Mouse (Mus musculus): ENCODE measurements around the gene Olfr108.

The Olfr108 gene

DNA sequence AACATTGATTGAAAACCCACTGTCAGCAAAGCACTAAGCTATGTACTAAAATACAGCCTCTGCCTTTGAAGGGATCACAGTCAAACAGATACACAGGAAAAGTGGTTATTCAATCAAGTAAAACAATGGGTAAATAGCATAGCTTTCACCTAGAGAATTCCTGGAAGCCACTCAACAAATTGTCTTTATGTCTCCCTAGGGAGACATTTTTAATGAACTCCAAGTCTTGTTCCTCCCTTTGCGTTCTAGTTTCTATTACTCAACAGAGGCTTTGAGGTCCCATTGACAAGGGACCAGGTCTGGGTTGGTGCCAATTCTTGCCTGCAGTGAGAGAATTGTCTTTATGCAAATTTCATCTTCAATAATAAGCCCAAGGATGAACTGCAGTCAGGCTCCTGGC is at the start of gene Olfr108:
Gene Olfr108 (plus strand): TSS at position 301 of the 400 bp plus-strand sequence.
- DNase-seq (ENCODE audit: low spot score in 2 of 2) = no peak

DNA sequence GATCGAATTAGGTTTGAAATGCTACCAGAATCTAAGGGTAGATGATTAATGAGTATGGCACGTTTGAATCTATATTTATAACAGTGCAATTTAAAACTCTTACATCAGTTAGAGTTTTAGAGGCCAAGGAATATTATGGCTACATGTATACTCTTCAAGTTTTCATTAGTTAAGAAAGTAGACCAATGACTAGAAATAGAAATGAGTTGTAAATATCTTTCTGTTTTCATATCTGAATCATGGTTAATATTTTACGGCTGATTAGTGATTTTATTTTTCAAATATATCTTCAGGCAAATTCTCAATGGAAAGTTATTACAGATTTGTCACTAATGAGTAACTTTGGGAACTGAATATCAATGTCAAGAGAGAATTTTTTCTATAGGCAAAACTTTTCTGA is 46.4 kb upstream of the Olfr108 start, which contains the start of gene Olfr107:
Gene Olfr107 (plus strand): TSS at position 301 of the 400 bp plus-strand sequence.
- DNase-seq (ENCODE audit: low spot score in 2 of 2) = no peak

DNA sequence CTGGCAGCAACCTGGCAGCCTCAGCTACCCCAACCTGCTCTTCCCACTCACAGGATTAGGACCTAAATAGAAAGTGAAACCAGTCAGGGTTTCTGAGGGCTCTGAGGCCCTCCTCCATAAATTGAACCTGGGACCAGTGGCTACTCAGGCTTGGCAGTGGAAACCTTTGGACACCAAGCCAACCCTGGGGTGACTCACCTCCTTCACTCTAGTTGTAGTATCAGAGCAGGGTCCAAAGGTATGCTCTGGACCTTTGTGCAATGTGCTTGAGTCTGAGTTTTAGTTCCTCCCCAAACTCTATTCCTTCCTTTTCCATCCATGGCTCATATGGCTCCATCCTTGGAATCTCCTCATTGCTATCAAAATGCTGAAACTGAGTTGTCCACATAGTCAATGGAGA is 31.9 kb upstream of the Olfr108 start:
- DNase-seq (ENCODE audit: low spot score in 2 of 2) = no peak

DNA sequence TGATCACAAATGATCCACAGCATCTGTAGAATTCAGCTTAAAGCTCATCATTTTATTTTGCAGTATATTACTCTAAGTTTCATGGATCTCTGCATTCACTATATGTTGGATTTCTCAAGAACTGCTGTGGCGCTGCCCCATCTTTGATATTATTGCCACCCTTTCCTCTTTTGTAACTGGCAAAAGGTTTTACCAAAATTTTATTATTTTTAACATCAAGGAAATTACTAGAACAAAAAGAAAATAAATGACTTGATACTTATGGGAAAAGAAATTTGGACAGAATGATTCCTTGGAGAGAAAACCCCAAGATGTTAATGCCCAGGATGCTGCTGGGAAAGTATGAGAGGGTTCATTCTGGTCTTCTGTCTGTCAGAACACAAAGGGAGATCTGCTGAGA is 13.3 kb downstream of the Olfr108 start, which contains the start of gene Olfr109:
Gene Olfr109 (plus strand): TSS at position 301 of the 400 bp plus-strand sequence.
- no peak for DNase-seq (ENCODE audit: low spot score in 2 of 2)

DNA sequence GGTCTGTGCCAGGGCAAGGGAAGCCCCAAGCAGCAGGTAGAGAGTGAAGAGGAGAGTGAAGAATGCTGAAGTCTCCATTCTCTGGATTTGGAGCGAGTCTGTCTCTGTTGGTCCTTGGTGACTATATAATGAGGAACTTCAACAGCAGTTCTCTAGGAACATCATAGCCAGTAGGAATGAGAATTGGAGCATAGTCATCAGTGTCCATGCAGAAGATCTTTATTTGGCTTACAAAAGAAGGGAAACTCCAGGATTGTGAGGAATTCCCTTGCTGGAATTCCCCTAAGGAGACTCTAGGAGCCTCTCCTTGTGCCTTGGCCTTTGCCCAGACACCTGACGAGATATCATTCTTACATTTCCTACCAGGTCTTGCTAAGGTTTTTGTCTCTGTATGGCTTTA is 38.2 kb downstream of the Olfr108 start, which contains the start of gene H2-M2:
Gene H2-M2 (minus strand): TSS at position 101 of the 400 bp plus-strand sequence.
- no peak for DNase-seq (ENCODE audit: low spot score in 2 of 2)

DNA sequence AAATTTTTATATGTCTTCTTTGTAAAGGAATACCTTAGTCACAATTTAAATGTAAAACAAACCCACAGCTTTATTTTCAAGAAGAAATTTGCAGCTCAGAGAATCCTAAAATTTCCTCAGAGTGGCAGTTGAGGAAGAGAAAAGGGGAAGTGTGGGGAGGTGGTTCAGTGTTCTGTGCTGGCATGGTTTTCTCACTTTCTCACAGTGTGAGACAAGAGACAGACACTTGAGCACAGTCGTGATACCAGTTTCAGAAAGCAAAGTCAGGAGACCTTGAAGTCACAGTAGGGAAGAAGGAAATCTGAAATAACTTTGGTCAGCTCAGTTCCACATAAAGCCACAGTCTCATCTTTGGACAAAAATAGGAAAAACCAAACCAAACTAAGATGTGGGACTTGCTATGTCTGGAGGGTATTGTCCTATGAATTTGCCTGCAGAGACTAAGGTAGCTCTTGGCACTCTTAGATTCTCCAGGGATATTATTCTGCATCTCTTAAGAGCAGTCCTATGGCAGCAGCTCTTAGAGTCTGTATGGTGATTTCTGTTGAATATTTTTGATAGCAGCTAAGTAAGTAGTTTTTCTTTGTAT is 46.7 kb downstream of the Olfr108 start, which contains the start of gene Olfr110:
Gene Olfr110 (plus strand): TSS at position 539 of the 589 bp plus-strand sequence.
- no peak for DNase-seq (ENCODE audit: low spot score in 2 of 2)

Measured in spleen, postnatal 10 days (tissue).